Mouse (Mus musculus) spleen, postnatal 14 days (tissue): ENCODE measurements around the gene Gm9603.
"Not testable (repeated sequence)": the region's sequence is repeated elsewhere in the genome, so short reads cannot be mapped to it uniquely, and the experiment has no call there.

Source experiments
- DNase-seq, 2 experiments: peaks; one replicate each; pipeline ENCODE4 v3.0.0; 2021 to 2022; ENCODE audit warnings: low spot score in 2 of 2

Gm9603 gene

GRCm38 (mm10) chr14:5687357-5687756 is at the start of gene Gm9603:
Gm9603 (minus strand) TSS chr14:5687457.
- not testable (repeated sequence) for DNase-seq

GRCm38 (mm10) chr14:5632928-5633327 is 54.3 kb downstream of the Gm9603 start, which contains the start of gene Gm8265:
Gm8265 (minus strand) TSS chr14:5633028.
- not testable (repeated sequence) for DNase-seq
